In the genomic region with DNA sequence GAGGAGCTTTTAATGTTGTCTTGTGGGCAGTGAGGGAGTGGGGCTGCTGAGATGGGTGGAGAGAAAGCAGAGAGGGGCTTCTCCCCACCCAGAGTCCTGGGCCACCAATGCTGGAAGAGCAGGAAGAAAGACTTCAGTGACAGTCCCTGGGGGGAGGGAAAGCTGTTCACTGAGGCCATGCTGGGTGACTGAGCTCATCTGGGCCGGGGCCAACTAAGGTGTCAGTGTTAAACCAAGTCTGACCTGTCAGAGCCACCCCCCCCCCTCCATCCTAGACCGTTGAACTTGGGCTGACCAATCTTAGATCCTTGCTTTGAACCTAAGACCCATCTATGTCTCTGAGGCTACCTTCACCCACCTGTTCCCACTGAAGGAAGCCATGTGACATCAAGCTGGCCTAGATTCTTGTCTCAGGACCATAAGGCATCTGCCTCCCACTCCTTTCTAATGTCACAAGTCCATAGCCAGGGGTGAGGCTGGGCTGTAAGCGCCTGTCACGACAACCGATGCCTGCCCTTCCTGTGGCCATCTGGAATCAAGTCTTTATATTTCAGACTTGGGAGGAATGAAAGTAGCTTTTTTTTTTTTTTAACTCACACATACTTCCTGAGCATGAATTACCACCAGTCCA, we compare ENCODE assay signal across 17 mouse cellular contexts.
DNase-seq lines count a peak whose midpoint lies in the region; ATAC-seq and TF ChIP-seq lines count a peak whose summit lies in the region.
"Had no signal": no experiment of that assay in that cellular context is flagged by ENCODE, and none has a peak within 500 bp of the region (broad histone marks: within the 10 kb centered on the region; RNA-seq: fewer than 3 reads in every experiment).

No protein-coding gene starts in this region.

- H3K4me2 ChIP-seq in forebrain, embryonic 15.5 days (replicated peaks): no peak overlapping the region
- no peak overlapping the region for H3K4me2 ChIP-seq in forebrain, embryonic 16.5 days (ENCODE audit: low read length)
- H3K4me2 ChIP-seq in midbrain, postnatal 0 days (ENCODE audit: low read depth, low read length, poor library complexity, severe bottlenecking): no peak overlapping the region
- H3K4me2 ChIP-seq in limb, embryonic 12.5 days: no peak overlapping the region

- H3K4me1 ChIP-seq in forebrain, embryonic 15.5 days: peaks cover 27% of the 10 kb centered on the region
- H3K4me1 ChIP-seq in forebrain, embryonic 16.5 days (replicated peaks; ENCODE audit: control insufficient read depth, insufficient read depth, low read length): peaks cover 26% of the 10 kb centered on the region
- H3K4me1 ChIP-seq in midbrain, embryonic 10.5 days: peaks cover 59% of the 10 kb centered on the region
- H3K4me1 ChIP-seq in midbrain, postnatal 0 days (ENCODE audit: insufficient read depth, low read length): peaks cover 23% of the 10 kb centered on the region
- peaks cover 59% of the 10 kb centered on the region for H3K4me1 ChIP-seq in limb, embryonic 12.5 days (replicated peaks)

- 73% methylated on average over 5 of the region's 5 CpGs for WGBS in forebrain, embryonic 15.5 days
- WGBS in forebrain, embryonic 16.5 days: 78% methylated on average over 5 of the region's 5 CpGs
- 81% methylated on average over 5 of the region's 5 CpGs for WGBS in midbrain, embryonic 10.5 days
- 76% methylated on average over 5 of the region's 5 CpGs for WGBS in midbrain, postnatal 0 days
- 52% methylated on average over 5 of the region's 5 CpGs for WGBS in limb, embryonic 12.5 days

- no peak for DNase-seq in midbrain, embryonic 10.5 days (ENCODE audit: low spot score)
- DNase-seq in midbrain, postnatal 0 days (ENCODE audit: low spot score): no peak
- DNase-seq in brain, adult 2 months (ENCODE audit: low read depth, low spot score): peak; percentile 70
- no peak for DNase-seq in gastrocnemius, adult 8-10 months (ENCODE audit: low spot score in 2 of 2)
- DNase-seq: adrenal gland, postnatal 36 days; gastrocnemius, postnatal 25 days; heart, adult 2 months; heart, postnatal 4 days; kidney, adult 9 months; kidney, postnatal 4 days; liver; lung, postnatal 14 days; thymus, postnatal 14 days had no signal

- no peaks in the 10 kb centered on the region for H3K36me3 ChIP-seq in forebrain, embryonic 15.5 days
- H3K36me3 ChIP-seq in forebrain, embryonic 16.5 days (ENCODE audit: control insufficient read depth, insufficient read depth): no peaks in the 10 kb centered on the region
- H3K36me3 ChIP-seq in midbrain, embryonic 10.5 days: 0 out of 2 replicates have a peak, but pooled peaks cover 4% of the 10 kb centered on the region
- H3K36me3 ChIP-seq in midbrain, postnatal 0 days (ENCODE audit: insufficient read depth, low read length): peaks cover 4% of the 10 kb centered on the region; the same call in 1 of the 2 replicates
- H3K36me3 ChIP-seq in limb, embryonic 12.5 days: no peaks in the 10 kb centered on the region
- H3K36me3 ChIP-seq: G1E had no signal

- no peak for TF ChIP-seq CTCF in midbrain, postnatal 0 days (IDR thresholded peaks at IDR 0.05)

- H3K4me3 ChIP-seq in forebrain, embryonic 15.5 days: no peak overlapping the region
- no peak overlapping the region for H3K4me3 ChIP-seq in forebrain, embryonic 16.5 days (replicated peaks; ENCODE audit: low read length)
- no peak overlapping the region for H3K4me3 ChIP-seq in midbrain, embryonic 10.5 days
- no peak overlapping the region for H3K4me3 ChIP-seq in midbrain, postnatal 0 days (ENCODE audit: low read depth, low read length)
- no peak overlapping the region for H3K4me3 ChIP-seq in limb, embryonic 12.5 days (replicated peaks)
- H3K4me3 ChIP-seq: heart, adult 2 months had no signal

- no peaks in the 10 kb centered on the region for H3K9me3 ChIP-seq in forebrain, embryonic 15.5 days
- no peaks in the 10 kb centered on the region for H3K9me3 ChIP-seq in forebrain, embryonic 16.5 days (ENCODE audit: control insufficient read depth, low read length)
- H3K9me3 ChIP-seq in midbrain, embryonic 10.5 days (replicated peaks): no peaks in the 10 kb centered on the region
- H3K9me3 ChIP-seq in midbrain, postnatal 0 days (ENCODE audit: low read length): no peaks in the 10 kb centered on the region
- no peaks in the 10 kb centered on the region for H3K9me3 ChIP-seq in limb, embryonic 12.5 days

- ATAC-seq in forebrain, embryonic 15.5 days (replicated peaks): no peak
- no peak for ATAC-seq in forebrain, embryonic 16.5 days
- no peak for ATAC-seq in midbrain, postnatal 0 days (ENCODE audit: low FRiP score)
- ATAC-seq in limb, embryonic 12.5 days (ENCODE audit: insufficient number of reproducible peaks, insufficient read depth, low FRiP score, low TSS enrichment, low read depth): no peak

- peak overlapping the region; percentile 88; the same call in 1 of the 2 replicates for H3K27ac ChIP-seq in forebrain, embryonic 15.5 days (replicated peaks)
- no peak overlapping the region for H3K27ac ChIP-seq in forebrain, embryonic 16.5 days (ENCODE audit: low read length)
- H3K27ac ChIP-seq in midbrain, embryonic 10.5 days (replicated peaks): peak overlapping the region; percentile 52
- no peak overlapping the region for H3K27ac ChIP-seq in midbrain, postnatal 0 days (ENCODE audit: low read depth, low read length)
- H3K27ac ChIP-seq in limb, embryonic 12.5 days: 0 out of 2 replicates have a peak overlapping the region, but pooled peaks have one; percentile 9
- H3K27ac ChIP-seq: heart, adult 2 months had no signal

- H3K27me3 ChIP-seq in forebrain, embryonic 15.5 days: no peaks in the 10 kb centered on the region
- no peaks in the 10 kb centered on the region for H3K27me3 ChIP-seq in forebrain, embryonic 16.5 days (replicated peaks; ENCODE audit: control insufficient read depth, insufficient read depth, low read length)
- H3K27me3 ChIP-seq in midbrain, embryonic 10.5 days (ENCODE audit: low read depth, poor library complexity, severe bottlenecking): no peaks in the 10 kb centered on the region
- no peaks in the 10 kb centered on the region for H3K27me3 ChIP-seq in midbrain, postnatal 0 days (ENCODE audit: insufficient read depth, low read length)
- no peaks in the 10 kb centered on the region for H3K27me3 ChIP-seq in limb, embryonic 12.5 days

- no peak overlapping the region for H3K9ac ChIP-seq in forebrain, embryonic 15.5 days (replicated peaks)
- H3K9ac ChIP-seq in forebrain, embryonic 16.5 days (replicated peaks; ENCODE audit: low read depth, low read length): no peak overlapping the region
- no peak overlapping the region for H3K9ac ChIP-seq in midbrain, postnatal 0 days (replicated peaks; ENCODE audit: low read length, poor library complexity, severe bottlenecking)
- H3K9ac ChIP-seq in limb, embryonic 12.5 days (replicated peaks): no peak overlapping the region

Comparison
In these comparisons a context has a peak if more than half of its experiments do, and no peak if none do; other contexts are left out.
1. H3K27ac ChIP-seq: peak in forebrain, embryonic 15.5 days (single experiment), midbrain, embryonic 10.5 days (single experiment) and limb, embryonic 12.5 days (single experiment); none in forebrain, embryonic 16.5 days (single experiment) and midbrain, postnatal 0 days (single experiment).